Mouse (Mus musculus): Measurements from ENCODE around the gene Pglyrp1. TPM values are rescaled to one million over a fixed set of nuclear protein-coding genes. Genes with fewer than 3 reads are reported as not detected.

The Pglyrp1 gene
- polyA plus RNA-seq, 1 experiment from 2014 or later: 8.9 TPM

DNA sequence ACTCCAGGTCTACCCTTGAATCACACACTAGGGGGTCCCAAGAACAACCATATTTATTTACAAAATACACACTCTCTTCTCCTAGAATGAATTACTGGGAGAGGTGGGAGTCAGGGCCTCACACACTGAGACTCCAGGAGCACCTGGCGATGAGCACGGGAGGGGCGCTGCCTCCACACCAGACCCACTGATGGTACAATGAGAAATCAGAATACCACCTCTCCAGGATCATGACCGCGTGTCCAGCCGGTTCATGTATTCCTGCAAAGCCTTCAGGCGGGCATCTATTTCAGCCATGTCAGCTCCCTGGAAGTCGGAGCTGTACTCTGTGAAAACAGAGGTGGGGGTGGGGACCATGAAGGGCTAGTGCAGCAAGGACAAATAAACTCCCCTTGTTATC, 19.7 kb downstream of the Pglyrp1 start:
- WGBS (ENCODE audit: insufficient replicate concordance): 80% methylated on average over 8 of the region's 8 CpGs
- Histone ChIP-seq H3K36me3 (peaks cover 4% of the 10 kb centered on the region; the same call in 1 of the 2 replicates), H3K4me3 (no peak overlapping the region)

DNA sequence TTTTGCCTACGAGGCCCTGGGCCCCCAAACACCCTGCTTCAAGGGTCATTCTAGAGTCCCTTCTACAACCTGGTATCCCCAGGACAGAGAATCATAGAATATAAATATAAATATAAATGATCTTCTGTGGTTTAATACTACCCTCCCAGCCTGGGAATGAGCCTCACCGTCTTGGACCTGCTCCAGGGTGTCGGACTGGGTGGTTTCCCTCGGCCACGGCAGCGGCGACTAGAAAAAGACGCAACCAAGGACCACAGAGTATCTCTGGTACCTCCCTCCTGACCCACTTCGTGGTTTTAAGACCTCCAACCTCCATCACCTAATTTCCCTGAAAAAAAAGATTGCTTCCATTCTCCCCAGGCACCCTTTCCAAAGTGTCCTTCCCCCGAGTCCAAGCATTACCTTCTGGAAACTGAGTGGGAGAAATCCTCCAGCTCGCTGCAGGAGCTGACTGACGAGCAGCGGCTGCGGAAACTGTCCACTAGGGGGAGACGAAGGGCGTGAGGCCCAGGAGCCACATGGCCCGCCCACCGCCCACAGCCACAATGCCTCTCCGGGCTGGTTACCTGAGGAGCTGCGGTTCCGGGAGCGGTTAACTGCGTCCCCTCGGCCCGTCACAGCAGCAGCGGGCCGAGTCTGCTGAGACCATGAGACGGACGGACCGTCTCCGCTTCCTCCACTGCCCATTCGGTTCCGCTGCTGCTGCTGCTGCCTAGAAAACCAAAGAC, 20.9 kb downstream of the Pglyrp1 start:
- H3K4me3 ChIP-seq: peak overlapping the region; percentile 41
- H3K9ac ChIP-seq: peak overlapping the region; percentile 36; the same call in 1 of the 2 replicates
- H3K27me3 ChIP-seq (replicated peaks): peaks cover 28% of the 10 kb centered on the region
- H3K36me3 ChIP-seq: peaks cover 4% of the 10 kb centered on the region
- peak; percentile 48; the same call in 1 of the 2 replicates for ATAC-seq
- H3K27ac ChIP-seq: no peak overlapping the region
- peak overlapping the region; percentile 69 for H3K4me2 ChIP-seq
- peaks cover 22% of the 10 kb centered on the region for H3K4me1 ChIP-seq
- WGBS (ENCODE audit: insufficient replicate concordance): 17% methylated on average over 33 of the region's 33 CpGs
- no peaks in the 10 kb centered on the region for H3K9me3 ChIP-seq (replicated peaks)

More for the DNA sequence above, 19.7 kb downstream of the Pglyrp1 start:
- no peak for ATAC-seq
- H3K4me1 ChIP-seq: peaks cover 22% of the 10 kb centered on the region
- no peak overlapping the region for H3K9ac ChIP-seq
- H3K27ac ChIP-seq: no peak overlapping the region
- H3K4me2 ChIP-seq: no peak overlapping the region
- H3K9me3 ChIP-seq (replicated peaks): no peaks in the 10 kb centered on the region
- peaks cover 28% of the 10 kb centered on the region for H3K27me3 ChIP-seq (replicated peaks)

DNA sequence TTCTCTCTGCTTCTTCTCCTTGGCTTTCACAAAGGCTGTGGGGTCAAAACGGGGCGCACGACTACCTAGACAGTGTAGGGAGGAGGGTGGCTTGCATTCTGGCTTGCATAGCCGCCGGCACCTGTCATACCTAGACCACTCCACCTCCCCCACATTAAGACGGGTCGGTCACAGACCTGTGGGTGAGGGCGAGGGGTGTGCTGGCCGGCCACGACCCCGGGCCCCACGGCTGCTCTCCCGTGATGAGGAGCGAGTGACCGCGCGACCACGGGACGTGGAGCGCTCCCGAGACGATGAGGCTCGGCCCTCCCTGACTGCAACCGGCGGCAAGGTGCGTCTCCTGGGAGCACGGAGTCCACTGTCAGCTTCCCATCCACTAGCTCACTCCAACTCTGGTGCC, 21.9 kb downstream of the Pglyrp1 start:
- H3K4me1 ChIP-seq: peaks cover 22% of the 10 kb centered on the region
- H3K4me3 ChIP-seq: peak overlapping the region; percentile 41; the same call in 1 of the 2 replicates
- H3K27me3 ChIP-seq (replicated peaks): peaks cover 28% of the 10 kb centered on the region
- peak overlapping the region; percentile 69 for H3K4me2 ChIP-seq
- H3K9me3 ChIP-seq (replicated peaks): no peaks in the 10 kb centered on the region
- H3K27ac ChIP-seq: no peak overlapping the region
- peaks cover 5% of the 10 kb centered on the region for H3K36me3 ChIP-seq
- ATAC-seq: peak; percentile 30; the same call in 1 of the 2 replicates
- WGBS (ENCODE audit: insufficient replicate concordance): 31% methylated on average over 27 of the region's 27 CpGs
- no peak overlapping the region for H3K9ac ChIP-seq

DNA sequence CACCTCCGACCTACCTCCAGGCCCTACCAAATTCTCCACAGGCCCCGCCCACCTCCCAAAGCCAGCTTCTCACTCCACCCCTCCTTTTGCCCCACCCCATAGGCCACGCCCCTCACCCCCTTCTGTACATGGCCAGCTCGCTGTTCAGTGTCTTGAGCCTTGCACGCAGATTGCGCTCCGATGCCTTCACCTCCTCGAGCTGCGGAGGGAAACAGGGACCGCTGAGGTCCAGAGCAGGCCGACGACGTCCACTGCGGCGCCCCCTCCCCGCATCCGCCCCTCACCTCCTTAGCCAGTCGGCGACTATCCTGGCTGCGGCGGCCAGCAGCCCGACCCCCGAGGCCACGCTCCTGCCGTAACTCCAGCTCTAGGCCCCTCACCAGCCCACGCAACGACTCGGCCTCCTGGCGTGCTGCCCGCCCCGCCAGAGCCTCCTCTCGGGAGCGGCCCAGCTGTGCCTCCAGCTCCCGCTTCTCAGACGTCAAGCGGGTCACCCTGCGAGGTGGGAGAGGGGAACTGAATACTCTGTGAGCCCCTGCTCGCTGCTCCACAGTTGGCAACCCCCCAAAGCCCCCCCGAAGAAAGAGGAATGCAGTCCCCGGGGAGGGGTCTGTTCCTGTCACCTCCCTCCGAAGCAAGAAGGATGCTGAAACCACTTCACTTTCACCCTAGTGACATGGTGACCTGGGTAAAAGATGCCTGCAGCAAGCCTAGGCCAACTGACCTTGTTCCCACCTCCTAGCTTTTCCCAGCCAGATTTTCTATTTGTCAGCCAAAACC, 22.7 kb downstream of the Pglyrp1 start:
- peaks cover 28% of the 10 kb centered on the region for H3K27me3 ChIP-seq (replicated peaks)
- H3K9ac ChIP-seq: peak overlapping the region; percentile 37
- H3K4me2 ChIP-seq: peak overlapping the region; percentile 69
- no peak overlapping the region for H3K27ac ChIP-seq
- ATAC-seq: peak; percentile 46
- H3K36me3 ChIP-seq: peaks cover 13% of the 10 kb centered on the region
- H3K4me3 ChIP-seq: peak overlapping the region; percentile 42
- H3K9me3 ChIP-seq (replicated peaks): no peaks in the 10 kb centered on the region
- H3K4me1 ChIP-seq: peaks cover 22% of the 10 kb centered on the region
- WGBS (ENCODE audit: insufficient replicate concordance): 4% methylated on average over 39 of the region's 41 CpGs

DNA sequence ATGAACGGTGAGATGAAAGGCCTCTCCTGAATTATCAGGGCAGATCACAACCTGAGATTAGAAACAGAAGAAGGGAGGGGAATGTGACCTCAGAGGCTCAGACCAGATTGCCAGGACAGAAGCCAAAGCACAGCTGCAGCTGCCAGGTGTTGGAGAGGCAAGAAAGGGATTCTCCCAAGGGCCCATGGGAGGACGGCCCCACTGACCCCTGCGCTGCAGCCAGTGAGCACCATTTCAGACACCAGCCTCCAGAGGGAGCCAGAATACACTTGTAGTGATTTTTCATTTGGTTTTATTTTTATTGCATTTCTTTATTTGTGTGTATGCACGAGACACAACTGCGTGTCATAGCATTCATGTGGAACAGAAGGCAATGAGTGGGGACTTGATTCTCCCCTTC, 25.4 kb downstream of the Pglyrp1 start:
- H3K36me3 ChIP-seq: peaks cover 35% of the 10 kb centered on the region
- H3K27ac ChIP-seq: no peak overlapping the region
- ATAC-seq: no peak
- H3K27me3 ChIP-seq (replicated peaks): peaks cover 28% of the 10 kb centered on the region
- H3K9ac ChIP-seq: no peak overlapping the region
- no peak overlapping the region for H3K4me3 ChIP-seq
- no peak overlapping the region for H3K4me2 ChIP-seq
- peaks cover 22% of the 10 kb centered on the region for H3K4me1 ChIP-seq
- no peaks in the 10 kb centered on the region for H3K9me3 ChIP-seq (replicated peaks)
- WGBS (ENCODE audit: insufficient replicate concordance): 51% methylated on average over 5 of the region's 5 CpGs

DNA sequence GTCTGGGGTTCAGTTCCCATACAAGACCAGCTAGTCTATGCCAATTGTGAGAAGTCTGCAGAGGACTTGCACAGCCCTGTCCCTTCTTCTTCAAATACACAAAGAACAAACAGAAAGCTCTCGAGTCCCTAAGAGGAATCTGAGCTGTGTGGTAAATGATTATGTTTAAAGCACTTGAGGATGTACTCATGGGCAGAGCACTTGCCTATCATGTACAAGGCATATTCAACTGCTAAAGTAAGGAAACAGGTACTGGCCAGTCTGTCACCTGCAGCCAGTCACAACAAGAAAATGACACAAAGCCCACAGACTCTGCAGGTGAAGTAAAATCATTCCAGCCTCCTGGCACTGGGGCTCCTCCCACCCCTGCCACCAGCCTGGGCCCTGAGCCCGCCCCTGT, 29.4 kb downstream of the Pglyrp1 start:
- H3K9me3 ChIP-seq (replicated peaks): no peaks in the 10 kb centered on the region
- H3K4me3 ChIP-seq: no peak overlapping the region
- no peak for ATAC-seq
- H3K4me1 ChIP-seq: no peaks in the 10 kb centered on the region
- H3K9ac ChIP-seq: no peak overlapping the region
- H3K4me2 ChIP-seq: no peak overlapping the region
- H3K36me3 ChIP-seq: peaks cover 57% of the 10 kb centered on the region
- 64% methylated on average over 2 of the region's 2 CpGs for WGBS (ENCODE audit: insufficient replicate concordance)
- no peak overlapping the region for H3K27ac ChIP-seq
- no peaks in the 10 kb centered on the region for H3K27me3 ChIP-seq (replicated peaks)

DNA sequence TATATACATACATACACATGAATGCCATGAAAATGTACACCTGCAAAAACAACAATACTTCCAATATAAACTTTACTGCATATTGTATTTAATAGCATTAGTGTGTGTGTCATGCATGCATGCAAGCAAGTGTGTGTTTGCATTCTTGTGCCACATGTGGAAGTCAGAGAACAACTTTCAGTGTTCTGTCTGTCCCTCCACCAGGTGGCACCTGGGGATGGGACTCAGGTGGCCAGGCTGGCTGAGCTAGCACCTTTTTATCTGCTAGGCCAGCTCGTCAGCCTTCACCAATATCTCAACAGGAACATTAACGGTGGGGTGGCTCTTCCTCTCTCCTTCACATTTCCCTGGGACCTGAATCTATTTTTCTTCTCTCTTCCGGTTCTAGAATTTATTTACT, 31.4 kb downstream of the Pglyrp1 start:
- Histone ChIP-seq H3K4me1 (peaks cover 4% of the 10 kb centered on the region; the same call in 1 of the 2 replicates), H3K27ac (no peak overlapping the region), H3K4me3 (no peak overlapping the region), H3K4me2 (no peak overlapping the region), H3K27me3 (replicated peaks) (no peaks in the 10 kb centered on the region), H3K9me3 (replicated peaks) (no peaks in the 10 kb centered on the region), H3K36me3 (peaks cover 62% of the 10 kb centered on the region), H3K9ac (no peak overlapping the region)
- WGBS (ENCODE audit: insufficient replicate concordance): 57% methylated on average over 3 of the region's 3 CpGs
- no peak for ATAC-seq

DNA sequence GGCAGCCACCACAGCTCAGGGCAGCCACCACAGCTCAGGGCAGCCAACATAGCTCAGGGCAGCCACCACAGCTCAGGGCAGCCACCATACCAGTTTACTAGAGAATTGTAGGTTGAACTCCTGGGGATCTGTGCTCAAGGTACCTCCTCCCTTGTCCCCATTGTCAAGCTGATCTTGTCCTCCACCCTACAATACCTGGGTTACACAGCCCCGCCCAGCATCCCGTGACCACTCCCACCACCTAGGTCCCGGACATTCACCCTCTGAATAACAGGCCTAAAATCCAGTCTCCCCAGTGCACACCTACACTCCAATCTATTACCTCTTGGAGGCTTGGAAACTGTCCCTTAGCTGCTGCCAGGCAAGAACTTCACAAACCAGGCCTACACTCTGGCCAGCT, 33.8 kb downstream of the Pglyrp1 start:
- H3K9ac ChIP-seq: no peak overlapping the region
- peaks cover 25% of the 10 kb centered on the region for H3K4me1 ChIP-seq
- no peaks in the 10 kb centered on the region for H3K9me3 ChIP-seq (replicated peaks)
- H3K4me3 ChIP-seq: no peak overlapping the region
- H3K36me3 ChIP-seq: peaks cover 43% of the 10 kb centered on the region
- 58% methylated on average over 3 of the region's 3 CpGs for WGBS (ENCODE audit: insufficient replicate concordance)
- H3K27me3 ChIP-seq (replicated peaks): no peaks in the 10 kb centered on the region
- no peak overlapping the region for H3K27ac ChIP-seq
- no peak for ATAC-seq
- no peak overlapping the region for H3K4me2 ChIP-seq

DNA sequence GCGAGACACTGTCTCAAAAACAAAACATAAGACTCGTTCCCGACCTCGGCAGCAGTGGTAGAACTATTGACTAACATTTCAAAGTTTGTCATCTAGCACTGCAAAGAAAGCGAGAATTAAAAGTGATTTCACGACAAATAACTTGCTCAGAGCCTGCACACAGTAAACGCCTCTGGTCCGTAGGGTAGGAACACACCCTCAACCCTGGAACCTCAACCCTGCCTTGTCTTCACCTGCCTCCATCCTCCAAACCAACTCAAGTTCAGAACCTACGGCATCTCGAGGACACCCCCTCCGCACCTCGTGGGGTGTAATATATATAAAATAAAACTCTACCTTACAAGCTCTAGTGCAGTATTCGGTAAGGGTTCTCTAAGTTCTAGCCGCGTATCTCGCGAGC, 38.7 kb downstream of the Pglyrp1 start:
- peak; percentile 36 for ATAC-seq
- Histone ChIP-seq H3K9me3 (replicated peaks) (no peaks in the 10 kb centered on the region), H3K9ac (peak overlapping the region; percentile 79), H3K4me1 (peaks cover 32% of the 10 kb centered on the region), H3K27ac (peak overlapping the region; percentile 45; the same call in 1 of the 2 replicates), H3K4me3 (peak overlapping the region; percentile 86), H3K27me3 (replicated peaks) (0 out of 2 replicates have a peak, but pooled peaks cover 6% of the 10 kb centered on the region), H3K36me3 (peaks cover 5% of the 10 kb centered on the region; the same call in 1 of the 2 replicates), H3K4me2 (peak overlapping the region; percentile 83)
- 6% methylated on average over 17 of the region's 17 CpGs for WGBS (ENCODE audit: insufficient replicate concordance)

DNA sequence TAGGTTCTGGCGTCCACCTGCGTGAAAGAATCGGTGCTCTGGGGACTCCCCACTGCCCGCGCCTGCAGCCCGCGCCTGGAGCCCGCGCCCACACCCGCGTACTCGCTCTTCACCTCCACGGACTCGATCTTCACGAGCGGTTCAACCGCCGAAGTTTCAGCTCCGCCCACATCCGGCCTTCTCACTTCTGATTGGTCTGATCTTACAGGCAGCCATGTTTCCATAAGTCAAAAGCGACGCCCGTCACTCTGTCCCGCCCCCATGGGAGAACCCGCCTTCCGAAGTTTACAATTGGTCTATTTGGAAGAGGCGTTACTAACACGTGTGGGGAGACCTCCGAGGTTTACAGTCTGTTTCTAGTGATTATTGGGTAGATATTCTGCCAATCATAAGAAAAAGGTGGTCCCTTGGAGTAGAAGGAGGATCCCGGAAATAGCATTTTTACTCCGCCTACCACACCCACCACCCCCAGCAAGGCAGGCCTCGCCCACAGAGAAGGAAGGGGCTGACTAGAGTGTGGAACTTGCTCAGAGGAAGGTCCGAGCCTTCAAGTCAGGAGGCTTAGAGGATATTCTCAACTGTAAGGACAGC, 39.2 kb downstream of the Pglyrp1 start, which contains the start of gene Ccdc61:
Ccdc61 (minus strand) TSS at position 175 of the 591 bp plus-strand sequence.
- peak within 1 kb of the TSS; percentile 79 for H3K9ac ChIP-seq
- 0 out of 2 replicates have a peak, but pooled peaks cover 6% of the 10 kb centered on the region for H3K27me3 ChIP-seq (replicated peaks)
- H3K9me3 ChIP-seq (replicated peaks): no peaks in the 10 kb centered on the region
- under 1% methylated on average over 33 of the region's 33 CpGs for WGBS (ENCODE audit: insufficient replicate concordance)
- H3K4me3 ChIP-seq: peak within 1 kb of the TSS; percentile 86
- peak within 1 kb of the TSS; percentile 83 for H3K4me2 ChIP-seq
- peaks cover 32% of the 10 kb centered on the region for H3K4me1 ChIP-seq
- peak; percentile 97 for ATAC-seq
- H3K36me3 ChIP-seq: peaks cover 5% of the 10 kb centered on the region; the same call in 1 of the 2 replicates
- peak within 1 kb of the TSS; percentile 45; the same call in 1 of the 2 replicates for H3K27ac ChIP-seq

DNA sequence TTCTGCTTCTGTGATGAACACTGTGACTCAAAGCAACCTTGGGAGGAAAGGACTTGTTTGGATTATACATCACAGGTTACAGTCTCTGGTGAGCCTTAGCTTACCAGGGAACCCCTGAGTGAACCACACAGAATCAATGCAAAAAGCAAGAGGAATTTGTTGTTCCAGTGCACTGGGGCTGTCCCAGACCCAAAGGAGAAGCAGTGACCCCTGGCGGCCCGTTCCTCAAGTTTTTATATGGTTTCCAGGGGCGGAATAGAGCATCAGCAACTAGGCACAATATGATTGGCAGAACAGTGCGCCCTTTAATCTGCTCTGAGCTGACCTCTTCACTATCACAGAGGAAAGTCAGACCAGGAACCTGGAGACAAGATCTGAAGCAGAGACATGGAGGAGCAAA, 45.1 kb downstream of the Pglyrp1 start:
- no peak for ATAC-seq
- WGBS (ENCODE audit: insufficient replicate concordance): 52% methylated on average over 4 of the region's 4 CpGs

More for the DNA sequence above, 45.1 kb downstream of the Pglyrp1 start:
- Histone ChIP-seq H3K9ac (no peak overlapping the region), H3K4me3 (no peak overlapping the region), H3K27ac (no peak overlapping the region), H3K4me1 (peaks cover 5% of the 10 kb centered on the region), H3K4me2 (no peak overlapping the region), H3K27me3 (replicated peaks) (peaks cover 28% of the 10 kb centered on the region), H3K36me3 (no peaks in the 10 kb centered on the region), H3K9me3 (replicated peaks) (no peaks in the 10 kb centered on the region)

All from liver, embryonic 12.5 days (tissue).